Mouse (Mus musculus) liver, postnatal 0 days (tissue): ENCODE data around the gene Mea1. TPM values are rescaled to one million over a fixed set of nuclear protein-coding genes. Genes with fewer than 3 reads are reported as not detected.

ENCODE experiments used
- ATAC-seq: fragments of 200-750 bp; cut with Nextera tagmentation; 2 replicates; pipeline ENCODE4 v1.8.0; 2017; ENCODE audit warnings: mild to moderate bottlenecking, moderate library complexity
- DNase-seq: peaks from one replicate; pipeline ENCODE4 v3.0.0-alpha.2; 2016
- H3K27ac ChIP-seq: fragments of 300-500 bp; sonication (generic); 2 replicates; pipeline ENCODE4 v1.5.1; 2014; ENCODE audit warnings: antibody characterized with exemption, moderate library complexity, mild to moderate bottlenecking, low read depth
- H3K27me3 ChIP-seq: fragments of 300-500 bp; sonication (generic); 2 replicates; pipeline ENCODE4 v1.6.1; 2014; ENCODE audit warnings: low read length, control low read depth, mixed read lengths; ENCODE audit not compliant: insufficient read depth
- H3K36me3 ChIP-seq: fragments of 300-500 bp; sonication (generic); replicated peaks from 2 replicates; pipeline ENCODE4 v1.6.1; 2014; ENCODE audit warnings: mild to moderate bottlenecking, control low read depth, low read length, moderate library complexity, mixed read lengths; ENCODE audit not compliant: insufficient read depth
- H3K4me1 ChIP-seq: fragments of 300-500 bp; sonication (generic); 2 replicates; pipeline ENCODE4 v1.6.1; 2014; ENCODE audit warnings: antibody characterized with exemption, mild to moderate bottlenecking, control low read depth; ENCODE audit not compliant: insufficient read depth
- H3K4me2 ChIP-seq: fragments of 300-500 bp; sonication (generic); 2 replicates; pipeline ENCODE4 v1.6.1; 2014; ENCODE audit warnings: low read depth, mild to moderate bottlenecking, low read length, moderate library complexity, mixed read lengths
- H3K4me3 ChIP-seq: fragments of 300-500 bp; sonication (generic); 2 replicates; pipeline ENCODE4 v1.5.1; 2014; ENCODE audit warnings: low read depth, low read length
- H3K9ac ChIP-seq: fragments of 300-500 bp; sonication (generic); replicated peaks from 2 replicates; pipeline ENCODE4 v1.6.1; 2014; ENCODE audit warnings: mild to moderate bottlenecking, moderate library complexity
- H3K9me3 ChIP-seq: fragments of 300-500 bp; sonication (generic); 2 replicates; pipeline ENCODE4 v1.6.1; 2016; ENCODE audit warnings: mild to moderate bottlenecking, control low read depth, low read length, mixed read lengths
- CTCF ChIP-seq: sonication (generic); IDR thresholded peaks from 2 replicates; pipeline ENCODE4 v1.5.1; 2016; ENCODE audit warnings: antibody characterized with exemption, low read depth
- EP300 ChIP-seq: IDR thresholded peaks from 2 replicates; pipeline ENCODE4 v1.6.1; 2016; ENCODE audit warnings: antibody characterized with exemption, low read depth, mild to moderate bottlenecking
- WGBS: fragments of 180-500 bp; shearing (Covaris S2); extraction: QIAGEN DNeasy Blood & Tissue Kit; methylation state at CpG from one replicate; pipeline ENCODE4 v1.1.7; 2014; ENCODE audit not compliant: insufficient replicate concordance; 5-methylcytosine and 5-hydroxymethylcytosine counted together
- polyA plus RNA-seq: library from polyadenylated mRNA; unstranded; fragments of >200 nt; fragmentation: Nextera tagmentation; extraction: Ambion mirVana; gene quantifications from 2 replicates; pipeline ENCODE4 v1.2.1, GENCODE M21; 2015

Mea1 gene
- polyA plus RNA-seq, 1 experiment from 2014 or later = 52.3 TPM

DNA sequence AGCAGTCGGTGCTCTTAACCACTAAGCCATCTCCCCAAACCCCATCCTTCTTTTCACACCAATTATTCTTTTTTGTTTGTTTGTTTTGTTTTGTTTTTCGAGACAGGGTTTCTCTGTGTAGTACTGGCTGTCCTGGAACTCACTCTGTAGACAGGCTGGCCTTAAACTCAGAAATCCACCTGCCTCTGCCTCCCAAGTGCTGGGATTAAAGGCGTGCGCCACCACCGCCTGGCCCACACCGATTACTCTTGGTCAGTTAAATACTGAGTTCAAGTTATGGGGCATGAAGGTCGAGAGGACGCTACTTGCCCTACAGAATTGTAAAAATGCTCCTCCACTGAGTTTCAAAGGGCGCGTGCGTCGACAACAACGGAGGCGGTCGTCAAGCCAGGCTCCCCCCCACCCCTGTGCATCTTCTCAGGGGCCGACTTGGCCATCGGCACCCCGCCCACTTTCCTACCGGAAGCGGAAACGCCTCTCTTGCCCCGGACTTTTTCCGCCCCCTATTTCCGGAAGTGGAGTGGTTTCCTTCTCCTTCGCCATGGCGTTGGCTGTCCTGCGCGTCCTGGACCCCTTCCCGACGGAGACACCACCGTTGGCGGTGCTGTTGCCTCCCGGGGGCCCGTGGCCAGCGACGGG, 32.5 kb downstream of the Mea1 start, which contains the start of gene Pex6:
Pex6 (plus strand) TSS at position 505 of the 639 bp plus-strand sequence.
- Histone ChIP-seq H3K4me1 (peaks cover 11% of the 10 kb centered on the region), H3K36me3 (peaks cover 16% of the 10 kb centered on the region), H3K27ac (peak within 1 kb of the TSS; percentile 89), H3K9me3 (no peaks in the 10 kb centered on the region), H3K9ac (peak within 1 kb of the TSS; percentile 98), H3K4me3 (peak within 1 kb of the TSS; percentile 100), H3K4me2 (peak within 1 kb of the TSS; percentile 75), H3K27me3 (no peaks in the 10 kb centered on the region)
- DNase-seq (peak; percentile 93), ATAC-seq (peak; percentile 89)
- peak; percentile 35; the same call in 1 of the 2 replicates for TF ChIP-seq EP300
- TF ChIP-seq CTCF = peak; percentile 19; the same call in 1 of the 2 replicates
- WGBS = 9% methylated on average over 36 of the region's 36 CpGs

DNA sequence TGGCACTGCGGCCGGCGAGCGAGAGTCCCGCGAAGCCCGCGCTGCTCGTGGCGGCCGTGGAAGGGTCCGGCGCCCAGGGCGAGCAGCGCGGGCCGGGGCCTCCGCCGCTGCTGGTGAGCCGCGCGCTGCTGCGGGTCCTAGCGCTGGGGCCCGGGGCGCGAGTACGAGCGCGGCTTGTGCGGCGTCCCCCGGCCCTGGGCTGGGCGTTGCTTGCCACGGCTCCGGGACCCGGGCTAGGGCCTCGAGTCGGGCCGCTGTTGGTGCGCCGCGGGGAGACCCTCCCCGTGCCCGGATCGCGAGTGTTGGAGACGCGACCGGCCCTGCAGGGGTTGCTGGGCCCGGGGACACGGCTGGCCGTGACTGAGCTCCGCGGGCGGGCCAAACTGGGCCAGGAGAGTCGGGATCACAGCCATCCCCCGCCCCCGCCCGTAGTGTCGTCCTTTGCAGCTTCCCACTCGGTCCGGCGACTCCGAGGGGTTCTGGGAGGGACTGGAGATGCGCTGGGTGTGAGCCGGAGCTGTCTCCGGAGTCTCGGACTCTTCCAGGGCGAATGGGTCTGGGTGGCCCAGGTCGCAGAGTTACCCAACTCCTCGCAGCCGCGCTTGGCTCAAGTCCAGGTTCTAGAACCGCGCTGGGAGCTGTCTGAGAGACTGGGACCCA, 33.1 kb downstream of the Mea1 start:
- Histone ChIP-seq H3K4me1 (peaks cover 11% of the 10 kb centered on the region), H3K9me3 (no peaks in the 10 kb centered on the region), H3K4me2 (peak overlapping the region; percentile 75), H3K27ac (peak overlapping the region; percentile 89), H3K9ac (peak overlapping the region; percentile 98), H3K27me3 (no peaks in the 10 kb centered on the region), H3K36me3 (peaks cover 16% of the 10 kb centered on the region), H3K4me3 (peak overlapping the region; percentile 100)
- WGBS = under 1% methylated on average over 60 of the region's 76 CpGs
- ATAC-seq (peak; percentile 64), DNase-seq (peak; percentile 82)
- no peak for TF ChIP-seq CTCF
- TF ChIP-seq EP300 = no peak

DNA sequence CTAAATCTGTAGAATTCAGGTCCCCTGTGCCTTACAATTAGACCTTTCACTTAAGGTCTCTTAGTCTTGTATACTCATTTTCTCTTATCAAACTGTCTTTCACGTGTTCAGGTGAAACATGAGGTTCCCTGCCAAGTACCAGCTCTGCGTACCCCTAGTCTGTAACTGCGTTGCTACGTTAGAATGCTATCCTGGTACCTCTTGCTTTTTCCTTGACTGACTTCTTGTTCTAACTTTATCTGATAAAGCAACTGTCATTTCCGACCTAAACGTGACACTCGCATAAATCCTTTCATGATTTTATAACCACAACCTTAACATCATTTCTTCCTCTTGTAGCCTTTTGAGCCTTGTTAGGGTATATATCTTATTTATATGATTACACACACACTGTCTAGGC, 33.8 kb downstream of the Mea1 start:
- Histone ChIP-seq H3K36me3 (peaks cover 16% of the 10 kb centered on the region), H3K27me3 (no peaks in the 10 kb centered on the region), H3K4me2 (peak overlapping the region; percentile 75), H3K4me3 (peak overlapping the region; percentile 100), H3K9ac (peak overlapping the region; percentile 98), H3K4me1 (peaks cover 11% of the 10 kb centered on the region), H3K9me3 (no peaks in the 10 kb centered on the region), H3K27ac (no peak overlapping the region)
- 19% methylated on average over 7 of the region's 7 CpGs for WGBS
- ATAC-seq (no peak), DNase-seq (no peak)
- no peak for TF ChIP-seq CTCF
- TF ChIP-seq EP300 = no peak

DNA sequence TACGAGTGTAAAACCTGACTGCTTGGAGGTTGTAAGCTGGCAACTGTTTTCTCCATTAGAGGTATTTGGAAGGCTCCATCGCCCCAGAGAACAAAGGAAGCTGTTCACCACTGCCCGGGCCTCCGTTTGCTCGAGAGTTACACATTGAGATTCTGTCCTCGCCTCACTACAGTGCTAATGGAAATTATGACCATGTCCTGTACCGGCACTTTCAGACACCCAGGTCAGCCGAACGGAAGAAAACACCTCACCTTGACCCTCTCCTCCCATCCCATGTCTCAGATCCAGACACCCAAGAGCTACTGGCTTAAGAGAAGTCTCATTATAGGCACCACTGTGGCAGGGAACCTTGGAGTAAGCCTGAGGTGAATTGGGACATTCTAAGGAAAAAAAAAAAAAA, 35.3 kb downstream of the Mea1 start:
- Histone ChIP-seq H3K4me2 (no peak overlapping the region), H3K27ac (no peak overlapping the region), H3K36me3 (peaks cover 16% of the 10 kb centered on the region), H3K4me1 (peaks cover 11% of the 10 kb centered on the region), H3K9ac (no peak overlapping the region), H3K9me3 (no peaks in the 10 kb centered on the region), H3K27me3 (no peaks in the 10 kb centered on the region), H3K4me3 (no peak overlapping the region)
- TF ChIP-seq EP300 = no peak
- no peak for TF ChIP-seq CTCF
- DNase-seq (no peak), ATAC-seq (no peak)
- WGBS = 85% methylated on average over 9 of the region's 9 CpGs

DNA sequence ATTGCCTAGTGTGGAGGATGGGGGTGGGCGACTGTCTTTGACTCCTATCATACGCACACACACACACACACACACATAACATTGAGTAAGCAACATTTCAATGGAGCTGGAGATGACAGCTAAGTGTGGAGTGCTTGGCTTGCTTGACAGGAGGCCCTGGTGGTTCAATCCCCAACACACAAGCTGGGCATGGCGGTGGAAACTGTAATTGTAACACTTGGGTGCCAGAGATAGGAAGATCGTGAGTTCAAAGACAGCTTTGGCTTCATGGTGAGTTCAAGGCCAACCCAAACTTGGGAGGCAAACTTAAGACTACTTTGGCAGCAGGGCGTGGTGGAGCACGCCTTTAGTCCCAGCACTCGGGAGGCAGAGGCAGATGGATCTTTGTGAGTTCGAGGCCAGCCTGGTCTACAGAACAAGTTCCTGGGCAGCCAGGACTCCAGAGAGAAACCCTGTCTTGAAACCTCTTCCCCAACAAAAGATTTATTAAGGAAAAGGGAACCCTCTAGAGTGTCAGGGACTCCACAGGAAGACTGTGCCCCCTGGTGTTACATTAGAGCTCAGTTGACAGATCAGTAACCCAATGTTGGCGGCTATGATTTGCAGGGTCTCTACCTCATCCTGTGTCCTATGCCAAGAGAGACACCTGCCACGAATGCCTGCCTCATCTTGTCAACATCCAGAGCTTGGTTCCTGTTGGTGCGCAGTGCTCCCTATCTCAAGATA, 36.3 kb downstream of the Mea1 start:
- ATAC-seq = no peak
- TF ChIP-seq EP300 (no peak), CTCF (peak; percentile 36; the same call in 1 of the 2 replicates)
- peaks cover 11% of the 10 kb centered on the region for H3K4me1 ChIP-seq
- H3K4me3 ChIP-seq = no peak overlapping the region
- no peaks in the 10 kb centered on the region for H3K27me3 ChIP-seq
- no peak for DNase-seq
- H3K27ac ChIP-seq = no peak overlapping the region
- no peak overlapping the region for H3K9ac ChIP-seq
- H3K9me3 ChIP-seq = no peaks in the 10 kb centered on the region
- no peak overlapping the region for H3K4me2 ChIP-seq
- WGBS = 87% methylated on average over 11 of the region's 11 CpGs
- H3K36me3 ChIP-seq = peaks cover 16% of the 10 kb centered on the region

DNA sequence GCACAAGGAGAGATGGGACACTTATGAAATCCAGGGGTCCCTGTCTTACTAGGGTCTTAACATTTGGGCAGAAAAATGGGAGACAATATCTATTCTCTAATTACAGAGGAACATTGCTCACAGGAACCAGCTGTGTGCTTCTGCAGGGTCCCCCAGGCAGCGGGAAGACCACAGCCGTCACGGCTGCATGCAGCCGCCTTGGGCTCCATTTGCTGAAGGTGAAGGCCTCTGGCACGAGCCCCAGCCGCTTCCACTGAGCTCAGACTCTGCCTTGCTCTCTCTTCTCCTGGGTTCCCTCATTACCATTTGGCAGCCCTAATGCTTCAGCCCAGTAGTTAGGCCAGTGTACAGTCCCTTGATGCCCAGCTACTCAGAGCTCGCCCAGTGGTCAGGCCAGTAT, 42.5 kb downstream of the Mea1 start:
- Histone ChIP-seq H3K4me1 (no peaks in the 10 kb centered on the region), H3K4me3 (no peak overlapping the region), H3K36me3 (peaks cover 27% of the 10 kb centered on the region), H3K27me3 (no peaks in the 10 kb centered on the region), H3K9me3 (no peaks in the 10 kb centered on the region), H3K4me2 (no peak overlapping the region), H3K27ac (no peak overlapping the region), H3K9ac (no peak overlapping the region)
- TF ChIP-seq CTCF = no peak
- TF ChIP-seq EP300 = no peak
- DNase-seq (no peak), ATAC-seq (no peak)
- WGBS = 87% methylated on average over 7 of the region's 7 CpGs
